Mouse (Mus musculus): ENCODE measurements around the gene Lamtor5. TPM values are rescaled to one million over a fixed set of nuclear protein-coding genes. Genes with fewer than 3 reads are reported as not detected.
A peak's percentile ranks its signal among the peaks of the same experiment; 100 is the strongest.

Gene Lamtor5
- polyA plus RNA-seq, 1 experiment = 84.2 TPM

GRCm38 (mm10) chr3:107261851-107262165 is 16.9 kb upstream of the Lamtor5 start:
- Histone ChIP-seq H3K27ac (ENCODE audit: insufficient read depth, low read length) (no peak overlapping the region), H3K4me3 (ENCODE audit: insufficient read depth, low read length) (no peak overlapping the region)
- TF ChIP-seq CTCF (IDR thresholded peaks at IDR 0.05; ENCODE audit: borderline replicate concordance, insufficient read depth, low read length) = no peak
- no peak for TF ChIP-seq POLR2A (IDR thresholded peaks at IDR 0.05; ENCODE audit: low read depth, low read length)

DNA sequence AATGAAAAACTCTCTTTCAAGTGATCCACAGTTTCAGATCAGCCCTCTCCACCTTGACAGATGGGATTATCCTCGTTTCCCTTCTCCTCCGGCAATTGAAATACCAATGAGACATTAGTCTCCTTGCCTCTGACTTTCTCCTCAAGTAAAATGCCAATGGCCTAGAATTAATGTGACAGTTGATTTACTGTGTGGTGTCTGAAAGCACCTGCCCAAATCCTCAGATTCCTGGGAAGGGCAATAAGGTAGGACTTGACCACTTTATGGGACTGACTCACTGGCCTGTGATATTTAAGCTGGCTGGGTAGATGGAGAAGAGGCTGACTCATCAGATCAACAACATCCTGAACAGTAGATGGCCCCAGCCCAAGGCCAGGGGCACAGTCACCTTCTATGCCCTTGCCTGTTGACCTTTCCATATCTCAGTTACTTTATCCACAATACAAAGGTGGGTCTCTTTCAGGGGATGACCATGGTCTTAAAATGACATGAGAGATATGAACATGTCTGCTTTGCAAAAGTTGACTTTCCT is 11.8 kb upstream of the Lamtor5 start:
- H3K4me1 ChIP-seq (ENCODE audit: control insufficient read depth, insufficient read depth, low read length) = no peaks in the 10 kb centered on the region; the same call in 1 of the 2 replicates
- TF ChIP-seq POLR2A (IDR thresholded peaks at IDR 0.05; ENCODE audit: low read depth, low read length) (no peak), CTCF (IDR thresholded peaks at IDR 0.05; ENCODE audit: borderline replicate concordance, insufficient read depth, low read length) (no peak)
- no peak overlapping the region for H3K4me3 ChIP-seq (ENCODE audit: insufficient read depth, low read length)
- no peak overlapping the region for H3K27ac ChIP-seq (ENCODE audit: insufficient read depth, low read length)

More at GRCm38 (mm10) chr3:107261851-107262165, 16.9 kb upstream of the Lamtor5 start:
- H3K4me1 ChIP-seq (ENCODE audit: control insufficient read depth, insufficient read depth, low read length) = no peaks in the 10 kb centered on the region

DNA sequence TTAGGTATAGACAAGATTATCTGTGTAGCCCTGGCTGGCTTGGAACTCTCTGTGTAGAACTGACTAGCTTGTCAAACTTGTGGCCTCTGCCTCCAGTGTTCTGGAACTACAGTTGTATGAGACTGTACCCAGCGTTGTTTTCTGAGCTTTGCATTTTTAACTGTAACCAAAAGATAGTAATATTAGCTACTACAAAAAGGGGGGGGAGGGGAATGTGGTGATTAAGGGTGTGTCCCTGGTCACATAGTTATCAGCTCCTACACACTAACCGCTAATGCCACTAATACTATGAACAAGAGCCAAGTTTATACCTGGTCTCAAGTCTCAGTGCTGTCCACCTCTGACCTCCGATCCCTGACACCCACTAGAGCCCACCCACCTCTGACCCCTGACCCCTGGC is 6.2 kb upstream of the Lamtor5 start:
- TF ChIP-seq POLR2A (IDR thresholded peaks at IDR 0.05; ENCODE audit: low read depth, low read length) (no peak), CTCF (IDR thresholded peaks at IDR 0.05; ENCODE audit: borderline replicate concordance, insufficient read depth, low read length) (no peak)
- H3K27ac ChIP-seq (ENCODE audit: insufficient read depth, low read length) = no peak overlapping the region
- no peaks in the 10 kb centered on the region; the same call in 1 of the 2 replicates for H3K4me1 ChIP-seq (ENCODE audit: control insufficient read depth, insufficient read depth, low read length)
- no peak overlapping the region for H3K4me3 ChIP-seq (ENCODE audit: insufficient read depth, low read length)

DNA sequence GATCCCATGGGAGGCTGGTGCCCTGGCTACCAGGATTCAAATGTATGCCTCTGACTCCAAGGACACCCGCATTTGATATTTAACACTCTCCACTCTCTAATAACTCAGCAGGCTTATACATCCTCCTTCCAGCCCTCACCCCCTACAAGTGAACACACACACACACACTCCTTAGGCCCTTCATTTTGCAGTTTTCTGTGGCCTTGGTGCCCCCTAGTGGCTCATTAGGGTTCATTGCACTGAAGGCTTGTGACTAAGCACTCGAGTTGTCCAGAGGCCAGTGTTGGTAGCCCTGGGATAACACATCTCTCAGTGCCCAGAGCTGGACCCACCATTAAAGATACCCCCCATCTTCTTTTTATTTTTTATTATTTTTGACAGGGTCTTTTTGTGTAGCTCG is 4.8 kb upstream of the Lamtor5 start:
- no peak overlapping the region for H3K4me3 ChIP-seq (ENCODE audit: insufficient read depth, low read length)
- H3K4me1 ChIP-seq (ENCODE audit: control insufficient read depth, insufficient read depth, low read length) = no peaks in the 10 kb centered on the region; the same call in 1 of the 2 replicates
- TF ChIP-seq CTCF (IDR thresholded peaks at IDR 0.05; ENCODE audit: borderline replicate concordance, insufficient read depth, low read length) (peak; percentile 41; the same call in 1 of the 2 replicates), POLR2A (IDR thresholded peaks at IDR 0.05; ENCODE audit: low read depth, low read length) (no peak)
- H3K27ac ChIP-seq (ENCODE audit: insufficient read depth, low read length) = no peak overlapping the region

DNA sequence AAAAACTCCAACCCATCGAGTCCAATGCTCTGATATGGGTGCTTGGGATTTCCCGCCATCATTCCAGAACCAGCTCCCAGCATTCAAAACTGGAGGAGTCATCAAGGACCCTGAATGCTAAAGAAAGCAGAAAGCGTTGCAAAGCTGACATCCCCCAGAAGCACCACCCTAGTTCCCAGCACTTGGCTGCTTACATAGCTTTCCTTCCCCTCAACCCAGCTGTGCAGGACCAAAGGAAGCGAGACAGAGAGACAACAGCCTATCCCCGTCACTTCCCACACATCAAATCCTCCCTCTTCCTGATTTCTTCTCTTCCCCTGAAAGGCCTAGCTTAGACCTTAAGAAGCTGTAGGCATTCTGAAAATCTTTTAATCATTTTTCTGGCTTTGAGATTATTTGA is 3.3 kb upstream of the Lamtor5 start:
- TF ChIP-seq POLR2A (IDR thresholded peaks at IDR 0.05; ENCODE audit: low read depth, low read length) (no peak), CTCF (IDR thresholded peaks at IDR 0.05; ENCODE audit: borderline replicate concordance, insufficient read depth, low read length) (no peak)
- H3K27ac ChIP-seq (ENCODE audit: insufficient read depth, low read length) = no peak overlapping the region
- H3K4me3 ChIP-seq (ENCODE audit: insufficient read depth, low read length) = no peak overlapping the region
- H3K4me1 ChIP-seq (ENCODE audit: control insufficient read depth, insufficient read depth, low read length) = peaks cover 4% of the 10 kb centered on the region

DNA sequence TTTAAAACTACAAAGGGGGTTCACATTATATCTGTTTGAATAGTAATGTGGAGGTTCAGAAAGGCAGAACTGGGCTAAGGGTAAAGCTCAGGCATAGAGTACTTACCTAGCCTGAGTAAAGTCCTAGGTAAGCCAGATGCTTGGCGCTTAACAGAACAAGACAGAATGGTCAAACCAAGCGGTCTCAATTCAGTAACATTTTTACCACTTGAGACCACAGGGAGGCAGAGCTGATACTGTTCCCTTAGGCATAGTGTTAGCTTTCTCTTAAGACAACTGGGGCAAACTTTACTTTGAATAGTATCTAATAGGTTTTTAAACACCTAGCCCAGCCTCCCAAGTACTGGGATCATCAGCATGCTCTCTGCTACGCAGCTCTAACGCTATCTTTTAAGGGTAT is 2.7 kb upstream of the Lamtor5 start:
- H3K4me3 ChIP-seq (ENCODE audit: insufficient read depth, low read length) = no peak overlapping the region
- no peak for TF ChIP-seq CTCF (IDR thresholded peaks at IDR 0.05; ENCODE audit: borderline replicate concordance, insufficient read depth, low read length)

DNA sequence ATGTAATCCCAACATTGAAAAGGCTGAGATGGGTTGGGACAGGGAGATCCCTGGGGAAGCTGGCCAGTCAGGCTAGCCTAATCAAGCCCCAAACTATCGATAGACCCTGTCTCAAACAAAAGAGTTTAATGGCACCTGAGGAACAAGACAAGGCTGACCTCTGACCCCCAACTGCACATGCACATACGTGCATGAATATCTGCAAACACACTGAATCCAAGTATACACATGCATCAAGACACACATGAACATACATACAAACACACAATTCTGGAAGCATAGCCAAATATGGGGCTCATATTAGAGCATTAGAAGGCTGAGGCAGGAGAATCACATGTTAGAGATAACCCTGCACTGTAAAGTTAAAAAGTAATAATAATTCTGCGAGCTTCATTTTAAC is 2.0 kb upstream of the Lamtor5 start:
- H3K4me1 ChIP-seq (ENCODE audit: control insufficient read depth, insufficient read depth, low read length) = peaks cover 4% of the 10 kb centered on the region; the same call in 1 of the 2 replicates
- no peak overlapping the region for H3K4me3 ChIP-seq (ENCODE audit: insufficient read depth, low read length)
- H3K27ac ChIP-seq (ENCODE audit: insufficient read depth, low read length) = no peak overlapping the region
- no peak for TF ChIP-seq CTCF (IDR thresholded peaks at IDR 0.05; ENCODE audit: borderline replicate concordance, insufficient read depth, low read length)
- no peak for TF ChIP-seq POLR2A (IDR thresholded peaks at IDR 0.05; ENCODE audit: low read depth, low read length)

More for the DNA sequence above, 2.7 kb upstream of the Lamtor5 start:
- Histone ChIP-seq H3K27ac (ENCODE audit: insufficient read depth, low read length) (no peak overlapping the region), H3K4me1 (ENCODE audit: control insufficient read depth, insufficient read depth, low read length) (peaks cover 4% of the 10 kb centered on the region)

GRCm38 (mm10) chr3:107286123-107286522 is 7.5 kb downstream of the Lamtor5 start:
- TF ChIP-seq CTCF (IDR thresholded peaks at IDR 0.05; ENCODE audit: borderline replicate concordance, insufficient read depth, low read length) (no peak), POLR2A (IDR thresholded peaks at IDR 0.05; ENCODE audit: low read depth, low read length) (no peak)
- Histone ChIP-seq H3K27ac (ENCODE audit: insufficient read depth, low read length) (no peak overlapping the region), H3K4me1 (ENCODE audit: control insufficient read depth, insufficient read depth, low read length) (no peaks in the 10 kb centered on the region), H3K4me3 (ENCODE audit: insufficient read depth, low read length) (no peak overlapping the region)

- H3K4me3 ChIP-seq (ENCODE audit: insufficient read depth, low read length) = no peak overlapping the region
- TF ChIP-seq POLR2A (IDR thresholded peaks at IDR 0.05; ENCODE audit: low read depth, low read length) (no peak), CTCF (IDR thresholded peaks at IDR 0.05; ENCODE audit: borderline replicate concordance, insufficient read depth, low read length) (no peak)
- H3K27ac ChIP-seq (ENCODE audit: insufficient read depth, low read length) = no peak overlapping the region
- no peaks in the 10 kb centered on the region for H3K4me1 ChIP-seq (ENCODE audit: control insufficient read depth, insufficient read depth, low read length)
Measured at GRCm38 (mm10) chr3:107287346-107287745, 8.7 kb downstream of the Lamtor5 start.

GRCm38 (mm10) chr3:107290764-107291381 is 12.2 kb downstream of the Lamtor5 start, which contains the start of gene Slc16a4:
TSS of gene Slc16a4 (plus strand) at chr3:107291230.
- no peak within 1 kb of the TSS for H3K4me3 ChIP-seq (ENCODE audit: insufficient read depth, low read length)
- TF ChIP-seq POLR2A (IDR thresholded peaks at IDR 0.05; ENCODE audit: low read depth, low read length) (peak; percentile 47), CTCF (IDR thresholded peaks at IDR 0.05; ENCODE audit: borderline replicate concordance, insufficient read depth, low read length) (no peak)
- no peaks in the 10 kb centered on the region for H3K4me1 ChIP-seq (ENCODE audit: control insufficient read depth, insufficient read depth, low read length)
- H3K27ac ChIP-seq (ENCODE audit: insufficient read depth, low read length) = peak within 1 kb of the TSS; percentile 77
